8 mouse cellular contexts compared by ENCODE assay signal in genomic region chr10:111936491-111937145, GRCm38 (mm10). TPM values are rescaled to one million over a fixed set of nuclear protein-coding genes. Genes with fewer than 3 reads are reported as not detected.
DNase-seq lines count a peak whose midpoint lies in the region; ATAC-seq and TF ChIP-seq lines count a peak whose summit lies in the region.

No protein-coding gene starts in this region.

- no peaks in the 10 kb centered on the region for H3K36me3 ChIP-seq in forebrain, embryonic 15.5 days
- no peaks in the 10 kb centered on the region for H3K36me3 ChIP-seq in forebrain, embryonic 12.5 days (replicated peaks)
- no peaks in the 10 kb centered on the region for H3K36me3 ChIP-seq in heart, embryonic 10.5 days
- no peaks in the 10 kb centered on the region for H3K36me3 ChIP-seq in kidney, embryonic 14.5 days (ENCODE audit: control insufficient read depth, insufficient read depth, low read length)
- no peaks in the 10 kb centered on the region for H3K36me3 ChIP-seq in midbrain, postnatal 0 days (ENCODE audit: insufficient read depth, low read length)
- H3K36me3 ChIP-seq in thymus, adult 2 months (ENCODE audit: control insufficient read depth, insufficient read depth, low read length): no peaks in the 10 kb centered on the region

- ATAC-seq in forebrain, embryonic 15.5 days (replicated peaks): peak; percentile 67
- no peak for ATAC-seq in forebrain, embryonic 12.5 days (ENCODE audit: low FRiP score)
- ATAC-seq in kidney, embryonic 14.5 days (ENCODE audit: low FRiP score, low TSS enrichment): peak; percentile 60
- no peak for ATAC-seq in midbrain, postnatal 0 days (ENCODE audit: low FRiP score)
- no peak; the same call in 1 of the 2 replicates for ATAC-seq in monocyte, adult 5-6 weeks (replicated peaks; ENCODE audit: insufficient number of reproducible peaks, low FRiP score, low TSS enrichment, poor library complexity, severe bottlenecking)

- H3K4me1 ChIP-seq in forebrain, embryonic 15.5 days: peaks cover 19% of the 10 kb centered on the region
- H3K4me1 ChIP-seq in forebrain, embryonic 12.5 days: peaks cover 8% of the 10 kb centered on the region; the same call in 1 of the 2 replicates
- H3K4me1 ChIP-seq in heart, embryonic 10.5 days: peaks cover 29% of the 10 kb centered on the region
- H3K4me1 ChIP-seq in kidney, embryonic 14.5 days (ENCODE audit: control insufficient read depth, insufficient read depth, low read length): peaks cover 7% of the 10 kb centered on the region
- H3K4me1 ChIP-seq in midbrain, postnatal 0 days (ENCODE audit: insufficient read depth, low read length): no peaks in the 10 kb centered on the region
- no peaks in the 10 kb centered on the region for H3K4me1 ChIP-seq in thymus, adult 2 months (replicated peaks; ENCODE audit: control insufficient read depth, insufficient read depth, low read length)

- H3K4me3 ChIP-seq in forebrain, embryonic 15.5 days: no peak overlapping the region
- H3K4me3 ChIP-seq in forebrain, embryonic 12.5 days (replicated peaks): no peak overlapping the region
- H3K4me3 ChIP-seq in heart, embryonic 10.5 days: 0 out of 2 replicates have a peak overlapping the region, but pooled peaks have one; percentile 16
- no peak overlapping the region for H3K4me3 ChIP-seq in kidney, embryonic 14.5 days (ENCODE audit: low read length)
- no peak overlapping the region for H3K4me3 ChIP-seq in midbrain, postnatal 0 days (ENCODE audit: low read depth, low read length)
- H3K4me3 ChIP-seq in thymus, adult 2 months (ENCODE audit: control insufficient read depth, insufficient read depth, low read length): no peak overlapping the region

- 0 out of 2 replicates have a peak overlapping the region, but pooled peaks have one; percentile 9 for H3K27ac ChIP-seq in forebrain, embryonic 15.5 days (replicated peaks)
- no peak overlapping the region for H3K27ac ChIP-seq in forebrain, embryonic 12.5 days
- peak overlapping the region; percentile 25; the same call in 1 of the 2 replicates for H3K27ac ChIP-seq in heart, embryonic 10.5 days
- peak overlapping the region; percentile 65 for H3K27ac ChIP-seq in kidney, embryonic 14.5 days (ENCODE audit: low read depth, low read length)
- no peak overlapping the region for H3K27ac ChIP-seq in midbrain, postnatal 0 days (ENCODE audit: low read depth, low read length)
- H3K27ac ChIP-seq in thymus, adult 2 months (ENCODE audit: control insufficient read depth, insufficient read depth, low read length): no peak overlapping the region

- H3K27me3 ChIP-seq in forebrain, embryonic 15.5 days: no peaks in the 10 kb centered on the region
- H3K27me3 ChIP-seq in forebrain, embryonic 12.5 days: no peaks in the 10 kb centered on the region
- no peaks in the 10 kb centered on the region for H3K27me3 ChIP-seq in heart, embryonic 10.5 days (ENCODE audit: insufficient read depth, poor library complexity, severe bottlenecking)
- no peaks in the 10 kb centered on the region for H3K27me3 ChIP-seq in kidney, embryonic 14.5 days (ENCODE audit: control insufficient read depth, insufficient read depth, low read length)
- H3K27me3 ChIP-seq in midbrain, postnatal 0 days (ENCODE audit: insufficient read depth, low read length): no peaks in the 10 kb centered on the region
- H3K27me3 ChIP-seq in thymus, adult 2 months (ENCODE audit: control insufficient read depth, insufficient read depth, low read length): no peaks in the 10 kb centered on the region

- no peak for TF ChIP-seq POLR2A in thymus, adult 2 months (IDR thresholded peaks at IDR 0.05; ENCODE audit: control insufficient read depth, extremely low read depth, insufficient read depth, low read length, poor library complexity)

- H3K4me2 ChIP-seq in forebrain, embryonic 15.5 days (replicated peaks): no peak overlapping the region
- no peak overlapping the region for H3K4me2 ChIP-seq in forebrain, embryonic 12.5 days
- H3K4me2 ChIP-seq in kidney, embryonic 14.5 days (replicated peaks; ENCODE audit: low read depth, low read length): no peak overlapping the region
- H3K4me2 ChIP-seq in midbrain, postnatal 0 days (ENCODE audit: low read depth, low read length, poor library complexity, severe bottlenecking): no peak overlapping the region

- no peak overlapping the region for H3K9ac ChIP-seq in forebrain, embryonic 15.5 days (replicated peaks)
- H3K9ac ChIP-seq in forebrain, embryonic 12.5 days: no peak overlapping the region
- no peak overlapping the region for H3K9ac ChIP-seq in kidney, embryonic 14.5 days (ENCODE audit: low read depth, low read length)
- no peak overlapping the region for H3K9ac ChIP-seq in midbrain, postnatal 0 days (replicated peaks; ENCODE audit: low read length, poor library complexity, severe bottlenecking)

- H3K9me3 ChIP-seq in forebrain, embryonic 15.5 days: no peaks in the 10 kb centered on the region
- no peaks in the 10 kb centered on the region for H3K9me3 ChIP-seq in forebrain, embryonic 12.5 days
- H3K9me3 ChIP-seq in heart, embryonic 10.5 days: no peaks in the 10 kb centered on the region
- H3K9me3 ChIP-seq in kidney, embryonic 14.5 days (ENCODE audit: control insufficient read depth, low read length): no peaks in the 10 kb centered on the region
- no peaks in the 10 kb centered on the region for H3K9me3 ChIP-seq in midbrain, postnatal 0 days (ENCODE audit: low read length)

- DNase-seq in adrenal gland, postnatal 10 days: peak; percentile 74
- peak; percentile 70 for DNase-seq in heart, embryonic 10.5 days (ENCODE audit: low spot score)
- DNase-seq in midbrain, postnatal 0 days (ENCODE audit: low spot score): peak; percentile 86
- no peak for DNase-seq in thymus, adult 2 months

- TF ChIP-seq CTCF in midbrain, postnatal 0 days (IDR thresholded peaks at IDR 0.05): no peak
- no peak for TF ChIP-seq CTCF in thymus, adult 2 months (IDR thresholded peaks at IDR 0.05; ENCODE audit: borderline replicate concordance, control insufficient read depth, extremely low read depth, insufficient read depth, low read length, poor library complexity)

- WGBS in forebrain, embryonic 15.5 days: 48% methylated on average over 13 of the region's 13 CpGs
- WGBS in forebrain, embryonic 12.5 days: 79% methylated on average over 13 of the region's 13 CpGs
- WGBS in heart, embryonic 10.5 days: 17% methylated on average over 13 of the region's 13 CpGs
- WGBS in kidney, embryonic 14.5 days: 35% methylated on average over 13 of the region's 13 CpGs
- 34% methylated on average over 13 of the region's 13 CpGs for WGBS in midbrain, postnatal 0 days
- WGBS in thymus, adult 2 months: 59% methylated on average over 13 of the region's 13 CpGs

RNA-seq across cellular contexts. Expression of gene Krr1, which starts 35.8 kb away (rescaled TPM):
- polyA plus RNA-seq in forebrain, embryonic 15.5 days (2015; fragmentation: Nextera tagmentation; extraction: Ambion mirVana): 47.8 and 51.1 TPM in 2 replicates
- 59.1 and 61.2 TPM in 2 replicates for polyA plus RNA-seq in forebrain, embryonic 12.5 days (2016; fragmentation: Nextera tagmentation; extraction: Ambion mirVana)
- 10 to 100 TPM; 27.6 to 28.6 TPM for total RNA-seq in adrenal gland, postnatal 10 days (2021)
- polyA plus RNA-seq in heart, embryonic 10.5 days (2016; fragmentation: Nextera tagmentation; extraction: Ambion mirVana): 34.9 and 41.0 TPM in 2 replicates
- polyA plus RNA-seq in kidney, embryonic 14.5 days (2014; fragmentation: Nextera tagmentation; extraction: Ambion mirVana): 51.7 and 64.1 TPM in 2 replicates
- 26.2 and 27.5 TPM in 2 replicates for total RNA-seq in midbrain, postnatal 0 days (2014; rRNA removed)
- 27.5 and 27.9 TPM in 2 replicates for polyA plus RNA-seq in midbrain, postnatal 0 days (2015; fragmentation: Nextera tagmentation; extraction: Ambion mirVana)
- polyA plus RNA-seq in thymus, adult 2 months (2012; rRNA removed): 8.1 and 8.9 TPM in 2 replicates
- total RNA-seq in monocyte, adult 5-6 weeks (2017): 29.9 to 37.7 TPM (median 33.8 TPM) in 3 replicates

Comparison
In these comparisons a context has a peak if more than half of its experiments do, and no peak if none do; other contexts are left out.
1. ATAC-seq: peak in forebrain, embryonic 15.5 days (single experiment) and kidney, embryonic 14.5 days (single experiment); none in forebrain, embryonic 12.5 days (single experiment), midbrain, postnatal 0 days (single experiment) and monocyte, adult 5-6 weeks (single experiment).
2. H3K27ac ChIP-seq: peak in forebrain, embryonic 15.5 days (single experiment), heart, embryonic 10.5 days (single experiment) and kidney, embryonic 14.5 days (single experiment); none in forebrain, embryonic 12.5 days (single experiment), midbrain, postnatal 0 days (single experiment) and thymus, adult 2 months (single experiment).